Mouse (Mus musculus): Measurements from ENCODE around the gene Gm17409. TPM values are rescaled to one million over a fixed set of nuclear protein-coding genes. Genes with fewer than 3 reads are reported as not detected.

Gm17409 gene
- polyA plus RNA-seq, 1 experiment from 2014 or later = not detected

DNA sequence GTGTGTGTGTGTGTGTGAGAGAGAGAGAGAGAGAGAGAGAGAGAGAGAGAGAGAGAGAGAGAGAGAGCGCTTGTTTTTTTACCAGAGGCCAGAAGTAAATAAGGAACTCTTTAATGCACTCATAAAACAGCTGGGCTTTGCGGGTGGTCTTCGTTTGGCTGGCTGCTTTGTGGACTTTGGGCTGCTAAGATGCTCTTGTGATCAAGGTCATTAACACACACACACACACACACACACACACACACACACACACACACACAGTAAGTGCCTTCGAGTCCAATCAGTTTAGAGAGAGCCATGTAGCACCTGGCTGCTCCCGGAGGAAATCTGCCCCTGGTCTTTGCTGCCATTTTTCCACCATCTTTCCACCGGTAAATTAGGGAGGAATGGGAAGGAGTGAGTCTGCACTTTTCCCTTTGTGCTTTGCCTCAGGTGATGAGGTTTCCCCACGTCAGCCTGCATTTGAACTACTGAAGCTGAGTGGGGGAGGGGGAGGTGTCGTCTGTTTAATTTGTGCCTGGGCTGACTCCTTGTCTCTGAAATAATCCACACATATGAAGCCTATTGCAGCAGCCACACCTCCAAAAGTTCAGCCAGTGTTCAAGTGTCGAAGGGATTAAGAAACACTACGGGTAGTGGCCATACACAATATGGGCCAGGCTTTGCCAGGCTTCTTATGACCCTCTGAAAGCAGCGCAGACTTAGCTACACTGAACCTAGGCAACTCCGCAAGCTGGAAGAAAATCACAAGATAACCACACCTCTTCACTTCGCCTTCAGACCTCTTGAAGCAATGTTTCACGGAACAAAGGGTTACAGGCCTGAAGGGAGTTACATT is 16.7 kb downstream of the Gm17409 start:
- Histone ChIP-seq H3K36me3 (no peaks in the 10 kb centered on the region; the same call in 1 of the 2 replicates), H3K27ac (no peak overlapping the region), H3K4me2 (no peak overlapping the region), H3K4me3 (replicated peaks) (no peak overlapping the region), H3K27me3 (no peaks in the 10 kb centered on the region), H3K9ac (no peak overlapping the region), H3K4me1 (peaks cover 24% of the 10 kb centered on the region), H3K9me3 (replicated peaks) (no peaks in the 10 kb centered on the region)
- ATAC-seq (replicated peaks; ENCODE audit: low FRiP score) = no peak
- WGBS = 57% methylated on average over 14 of the region's 14 CpGs

GRCm38 (mm10) chr2:58487279-58487560 is 17.3 kb downstream of the Gm17409 start:
- 72% methylated on average over 3 of the region's 3 CpGs for WGBS
- no peak overlapping the region for H3K27ac ChIP-seq
- ATAC-seq (replicated peaks; ENCODE audit: low FRiP score) = no peak

DNA sequence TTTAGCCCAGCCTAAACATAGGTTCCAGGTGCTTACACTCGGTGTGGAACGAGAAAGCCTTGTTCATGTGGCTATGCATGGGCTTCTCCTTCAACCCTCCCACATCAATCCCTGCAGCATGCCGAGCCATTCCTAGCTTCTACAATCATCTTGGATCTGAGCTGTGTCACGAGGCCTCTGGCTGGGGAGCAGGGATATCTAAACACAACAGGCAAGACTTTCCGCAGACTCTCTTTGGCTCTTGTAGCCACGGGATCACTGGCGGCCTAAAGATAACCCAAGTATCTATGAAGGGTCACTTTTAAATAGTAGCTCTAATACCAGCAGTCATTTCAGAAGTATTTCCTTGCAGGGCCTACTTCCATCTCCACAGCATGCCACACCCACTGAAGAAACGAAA is 18.5 kb downstream of the Gm17409 start:
- ATAC-seq (replicated peaks; ENCODE audit: low FRiP score) = no peak
- 86% methylated on average over 8 of the region's 8 CpGs for WGBS
- H3K4me3 ChIP-seq (replicated peaks) = no peak overlapping the region

More at GRCm38 (mm10) chr2:58487279-58487560, 17.3 kb downstream of the Gm17409 start:
- H3K36me3 ChIP-seq = no peaks in the 10 kb centered on the region; the same call in 1 of the 2 replicates
- no peak overlapping the region for H3K4me3 ChIP-seq (replicated peaks)
- H3K9me3 ChIP-seq (replicated peaks) = no peaks in the 10 kb centered on the region
- H3K9ac ChIP-seq = no peak overlapping the region
- H3K27me3 ChIP-seq = no peaks in the 10 kb centered on the region
- H3K4me1 ChIP-seq = peaks cover 22% of the 10 kb centered on the region
- H3K4me2 ChIP-seq = no peak overlapping the region

DNA sequence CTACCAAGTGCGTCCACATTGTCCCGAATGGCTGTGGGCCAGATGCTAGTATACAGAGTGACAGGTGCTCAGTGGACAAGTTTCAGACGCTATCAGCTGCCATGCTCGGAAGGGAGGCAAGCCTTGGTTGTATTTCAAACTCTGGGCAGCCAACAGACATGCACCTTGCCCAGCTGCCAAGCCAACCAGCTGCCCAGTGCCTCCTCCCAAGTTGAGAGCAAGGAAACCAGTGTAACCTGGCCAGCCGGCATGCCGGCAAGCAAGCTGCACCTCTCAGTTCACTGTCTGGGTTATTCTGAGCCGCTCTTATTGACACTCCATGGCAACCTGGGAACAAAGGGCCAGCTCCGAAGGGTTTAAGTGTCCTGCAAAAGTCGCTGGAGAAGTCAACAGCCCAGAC is 19.4 kb downstream of the Gm17409 start:
- no peak for ATAC-seq (replicated peaks; ENCODE audit: low FRiP score)

More for the DNA sequence above, 18.5 kb downstream of the Gm17409 start:
- no peaks in the 10 kb centered on the region for H3K9me3 ChIP-seq (replicated peaks)
- no peak overlapping the region for H3K4me2 ChIP-seq
- H3K36me3 ChIP-seq = no peaks in the 10 kb centered on the region; the same call in 1 of the 2 replicates
- H3K4me1 ChIP-seq = peaks cover 22% of the 10 kb centered on the region
- H3K27ac ChIP-seq = no peak overlapping the region
- H3K9ac ChIP-seq = no peak overlapping the region
- no peaks in the 10 kb centered on the region for H3K27me3 ChIP-seq

GRCm38 (mm10) chr2:58493685-58494635 is 24.0 kb downstream of the Gm17409 start:
- Histone ChIP-seq H3K36me3 (peaks cover 5% of the 10 kb centered on the region; the same call in 1 of the 2 replicates), H3K4me2 (no peak overlapping the region), H3K9me3 (replicated peaks) (no peaks in the 10 kb centered on the region), H3K4me3 (replicated peaks) (no peak overlapping the region), H3K27ac (no peak overlapping the region), H3K4me1 (0 out of 2 replicates have a peak, but pooled peaks cover 6% of the 10 kb centered on the region), H3K9ac (no peak overlapping the region), H3K27me3 (no peaks in the 10 kb centered on the region)
- WGBS = 88% methylated on average over 18 of the region's 18 CpGs
- no peak for ATAC-seq (replicated peaks; ENCODE audit: low FRiP score)

More for the DNA sequence above, 19.4 kb downstream of the Gm17409 start:
- Histone ChIP-seq H3K27ac (no peak overlapping the region), H3K36me3 (no peaks in the 10 kb centered on the region; the same call in 1 of the 2 replicates), H3K9ac (no peak overlapping the region), H3K4me3 (replicated peaks) (no peak overlapping the region), H3K4me1 (peaks cover 22% of the 10 kb centered on the region), H3K27me3 (no peaks in the 10 kb centered on the region), H3K4me2 (no peak overlapping the region), H3K9me3 (replicated peaks) (no peaks in the 10 kb centered on the region)
- WGBS = 90% methylated on average over 9 of the region's 9 CpGs

DNA sequence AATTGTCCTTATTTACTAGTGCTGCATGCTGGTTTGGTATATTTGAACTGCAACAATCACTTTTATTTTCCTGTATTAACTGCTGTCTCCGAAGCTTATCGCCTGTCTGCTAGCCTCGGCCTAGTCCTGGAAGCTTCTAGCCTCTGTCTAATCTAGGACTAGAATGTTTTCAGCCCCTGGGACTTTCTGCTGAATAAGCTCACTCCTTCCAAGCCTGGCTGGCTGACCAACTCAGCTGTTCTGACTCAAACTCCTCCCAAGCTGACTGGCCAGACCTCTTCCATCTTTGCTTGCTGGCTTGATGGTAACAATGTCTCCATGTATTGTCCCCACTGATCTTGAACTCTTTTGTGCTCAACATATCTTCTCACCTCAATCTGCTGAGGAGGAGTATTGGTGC is 25.4 kb downstream of the Gm17409 start:
- H3K9ac ChIP-seq = no peak overlapping the region
- 90% methylated on average over 3 of the region's 3 CpGs for WGBS

GRCm38 (mm10) chr2:58496647-58497410 is 26.9 kb downstream of the Gm17409 start:
- H3K9me3 ChIP-seq (replicated peaks) = no peaks in the 10 kb centered on the region
- H3K4me1 ChIP-seq = 0 out of 2 replicates have a peak, but pooled peaks cover 6% of the 10 kb centered on the region
- H3K27me3 ChIP-seq = no peaks in the 10 kb centered on the region
- H3K4me2 ChIP-seq = no peak overlapping the region
- H3K36me3 ChIP-seq = 0 out of 2 replicates have a peak, but pooled peaks cover 5% of the 10 kb centered on the region
- WGBS = 58% methylated on average over 8 of the region's 8 CpGs
- H3K9ac ChIP-seq = no peak overlapping the region
- ATAC-seq (replicated peaks; ENCODE audit: low FRiP score) = no peak
- no peak overlapping the region for H3K27ac ChIP-seq
- no peak overlapping the region for H3K4me3 ChIP-seq (replicated peaks)

More for the DNA sequence above, 25.4 kb downstream of the Gm17409 start:
- H3K4me2 ChIP-seq = no peak overlapping the region
- no peak for ATAC-seq (replicated peaks; ENCODE audit: low FRiP score)
- H3K9me3 ChIP-seq (replicated peaks) = no peaks in the 10 kb centered on the region
- H3K27ac ChIP-seq = no peak overlapping the region
- H3K27me3 ChIP-seq = no peaks in the 10 kb centered on the region
- H3K4me1 ChIP-seq = 0 out of 2 replicates have a peak, but pooled peaks cover 6% of the 10 kb centered on the region
- H3K4me3 ChIP-seq (replicated peaks) = no peak overlapping the region
- H3K36me3 ChIP-seq = 0 out of 2 replicates have a peak, but pooled peaks cover 5% of the 10 kb centered on the region

DNA sequence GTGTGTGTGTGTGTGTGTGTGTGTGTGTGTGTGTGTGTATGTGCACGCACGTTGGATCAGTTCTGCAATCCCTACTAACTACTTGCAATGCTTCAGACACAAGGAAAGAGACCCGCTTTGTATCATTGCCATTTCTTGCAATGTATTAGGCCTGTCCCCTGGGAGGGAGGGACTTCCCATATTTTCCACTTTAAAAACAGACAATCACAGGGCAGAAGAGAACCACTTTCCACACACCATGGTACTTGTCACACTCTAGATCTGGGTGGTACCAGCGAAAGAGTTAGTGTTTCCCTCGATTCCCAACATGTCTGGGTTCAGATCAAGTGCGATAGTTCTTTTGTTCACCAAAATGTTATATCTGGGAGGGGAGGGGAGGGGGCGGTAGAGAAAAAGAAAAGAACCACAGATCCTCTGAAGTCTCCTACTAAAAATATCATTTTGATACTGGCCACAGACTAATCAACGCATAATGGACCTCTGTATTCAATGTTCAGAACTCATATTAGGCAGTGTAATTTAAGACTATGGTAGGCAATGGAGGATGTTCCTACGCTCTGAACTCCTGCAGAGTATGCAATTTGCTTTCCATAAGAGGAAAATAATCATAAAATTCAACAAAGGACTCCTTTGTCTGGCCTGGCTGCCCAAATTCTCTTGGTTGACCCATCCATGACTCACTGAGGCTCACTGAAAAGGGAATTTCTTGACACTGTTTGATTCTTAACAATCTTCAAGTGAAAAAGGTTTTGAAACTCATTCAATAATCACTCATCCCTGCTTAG is 35.6 kb downstream of the Gm17409 start:
- Histone ChIP-seq H3K36me3 (no peaks in the 10 kb centered on the region), H3K4me2 (no peak overlapping the region), H3K27ac (no peak overlapping the region), H3K4me1 (peaks cover 10% of the 10 kb centered on the region; the same call in 1 of the 2 replicates), H3K4me3 (replicated peaks) (no peak overlapping the region), H3K27me3 (no peaks in the 10 kb centered on the region), H3K9ac (no peak overlapping the region), H3K9me3 (replicated peaks) (no peaks in the 10 kb centered on the region)
- ATAC-seq (replicated peaks; ENCODE audit: low FRiP score) = no peak
- 82% methylated on average over 9 of the region's 9 CpGs for WGBS

DNA sequence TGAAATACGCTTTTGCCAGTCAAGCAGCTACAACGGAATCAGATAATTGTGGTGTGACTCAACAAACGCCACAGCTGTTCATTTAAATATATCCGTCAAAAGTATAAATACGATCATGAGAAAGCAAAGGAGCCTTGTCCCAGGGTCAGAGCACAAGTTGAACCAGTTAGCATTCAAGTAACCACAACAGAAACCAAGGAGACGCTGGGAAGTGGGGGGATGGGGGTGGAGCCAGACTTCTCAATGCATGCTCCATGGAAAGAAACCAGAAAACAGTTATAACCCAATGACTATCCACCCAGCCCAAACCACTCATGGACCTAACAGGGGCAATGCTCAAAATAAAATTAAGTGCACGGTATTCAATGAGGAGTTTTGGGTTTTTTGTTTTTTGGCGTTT is 40.3 kb downstream of the Gm17409 start:
- WGBS = 57% methylated on average over 8 of the region's 8 CpGs
- H3K4me3 ChIP-seq (replicated peaks) = no peak overlapping the region
- no peaks in the 10 kb centered on the region for H3K27me3 ChIP-seq
- H3K9ac ChIP-seq = no peak overlapping the region
- 0 out of 2 replicates have a peak, but pooled peaks cover 3% of the 10 kb centered on the region for H3K36me3 ChIP-seq
- no peak overlapping the region for H3K4me2 ChIP-seq
- H3K4me1 ChIP-seq = peaks cover 21% of the 10 kb centered on the region; the same call in 1 of the 2 replicates
- H3K9me3 ChIP-seq (replicated peaks) = no peaks in the 10 kb centered on the region
- no peak for ATAC-seq (replicated peaks; ENCODE audit: low FRiP score)
- no peak overlapping the region for H3K27ac ChIP-seq

DNA sequence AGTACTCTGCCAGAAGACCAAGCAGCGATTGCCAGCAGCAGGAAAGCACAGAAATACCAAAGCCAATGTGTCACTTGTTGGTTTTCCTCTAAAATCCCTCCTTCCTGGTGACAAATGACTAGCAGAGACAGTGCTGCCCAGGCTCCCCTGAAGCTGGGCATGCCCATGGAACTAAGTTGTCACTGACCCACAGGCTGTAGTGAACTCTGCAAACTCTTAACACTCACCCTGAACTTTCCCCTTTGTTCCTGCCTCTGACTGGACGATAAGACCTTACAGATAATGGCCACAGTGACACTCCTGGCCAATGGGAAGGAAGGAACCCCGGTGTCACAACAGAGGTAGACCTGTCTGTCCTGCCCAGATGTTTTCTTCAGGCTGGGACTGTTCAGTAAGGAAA is 43.3 kb downstream of the Gm17409 start:
- Histone ChIP-seq H3K4me1 (peaks cover 39% of the 10 kb centered on the region), H3K4me3 (replicated peaks) (no peak overlapping the region), H3K36me3 (0 out of 2 replicates have a peak, but pooled peaks cover 3% of the 10 kb centered on the region), H3K9ac (no peak overlapping the region), H3K9me3 (replicated peaks) (no peaks in the 10 kb centered on the region), H3K4me2 (no peak overlapping the region), H3K27me3 (no peaks in the 10 kb centered on the region), H3K27ac (no peak overlapping the region)
- ATAC-seq (replicated peaks; ENCODE audit: low FRiP score) = no peak
- 65% methylated on average over 3 of the region's 3 CpGs for WGBS

DNA sequence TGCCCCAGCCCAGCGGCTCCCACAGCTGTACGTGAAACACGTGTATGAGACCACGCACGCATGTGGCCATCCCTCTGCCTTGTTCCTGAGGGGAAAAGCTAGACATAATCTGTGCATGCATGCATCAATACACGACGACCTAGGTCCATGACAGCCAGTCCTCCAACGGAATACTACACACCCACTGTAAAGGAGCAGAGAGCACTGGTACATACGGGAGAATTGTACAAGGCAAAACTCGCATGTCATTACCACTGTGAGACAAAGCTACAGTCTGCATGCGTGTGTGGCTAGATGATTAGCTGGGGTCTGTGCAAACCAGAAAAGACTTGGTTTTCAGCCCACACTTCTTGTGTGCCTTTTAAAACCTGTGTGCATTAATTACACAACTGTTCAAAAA is 44.6 kb downstream of the Gm17409 start:
- ATAC-seq (replicated peaks; ENCODE audit: low FRiP score) = no peak
- H3K4me3 ChIP-seq (replicated peaks) = no peak overlapping the region
- peaks cover 42% of the 10 kb centered on the region for H3K4me1 ChIP-seq
- no peak overlapping the region for H3K9ac ChIP-seq
- H3K27ac ChIP-seq = no peak overlapping the region
- 0 out of 2 replicates have a peak, but pooled peaks cover 3% of the 10 kb centered on the region for H3K36me3 ChIP-seq
- WGBS = 94% methylated on average over 11 of the region's 11 CpGs
- H3K4me2 ChIP-seq = no peak overlapping the region
- H3K9me3 ChIP-seq (replicated peaks) = no peaks in the 10 kb centered on the region
- no peaks in the 10 kb centered on the region for H3K27me3 ChIP-seq

Data from kidney, embryonic 15.5 days (tissue).